Mouse (Mus musculus): ENCODE measurements around the gene Lpcat3. TPM values are rescaled to one million over a fixed set of nuclear protein-coding genes. Genes with fewer than 3 reads are reported as not detected.
A peak's percentile ranks its signal among the peaks of the same experiment; 100 is the strongest.

Gene Lpcat3
- total RNA-seq, 2 experiments from 2014 or later = 20.1 to 20.6 TPM

DNA sequence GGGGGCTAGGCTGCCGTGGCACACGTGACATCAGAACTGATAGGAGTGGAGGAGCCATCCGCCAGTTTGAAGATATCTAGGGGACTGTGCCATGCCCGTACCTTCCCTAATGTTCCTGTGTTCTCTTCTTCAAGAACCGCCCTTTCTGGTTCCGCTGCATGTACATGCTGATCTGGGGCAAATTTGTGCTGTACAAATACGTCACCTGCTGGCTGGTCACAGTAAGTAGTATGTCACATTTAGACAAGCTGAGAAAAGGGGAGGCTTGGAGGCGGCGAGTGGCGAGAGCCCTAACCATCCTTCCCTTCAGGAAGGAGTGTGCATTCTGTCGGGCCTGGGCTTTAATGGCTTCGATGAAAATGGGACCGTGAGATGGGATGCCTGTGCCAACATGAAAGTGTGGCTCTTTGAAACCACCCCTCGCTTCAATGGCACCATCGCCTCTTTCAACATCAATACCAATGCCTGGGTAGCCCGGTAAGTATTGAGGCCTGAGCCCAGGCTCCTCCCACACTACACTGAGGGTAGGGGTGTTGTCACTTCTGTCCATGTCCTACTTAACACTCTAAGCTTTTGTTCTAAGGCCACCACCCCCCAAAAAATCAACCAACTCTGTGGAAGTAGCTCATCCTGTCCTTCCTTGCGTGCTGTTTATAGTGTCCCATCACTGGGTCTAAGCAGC, 39.4 kb downstream of the Lpcat3 start:
- DNase-seq (ENCODE audit: low spot score in 2 of 2) = no peak

- DNase-seq (ENCODE audit: low spot score in 2 of 2) = peak; percentile 71 to 75
Observed at GRCm38 (mm10) chr6:124702784-124703103, 39.9 kb downstream of the Lpcat3 start.

DNA sequence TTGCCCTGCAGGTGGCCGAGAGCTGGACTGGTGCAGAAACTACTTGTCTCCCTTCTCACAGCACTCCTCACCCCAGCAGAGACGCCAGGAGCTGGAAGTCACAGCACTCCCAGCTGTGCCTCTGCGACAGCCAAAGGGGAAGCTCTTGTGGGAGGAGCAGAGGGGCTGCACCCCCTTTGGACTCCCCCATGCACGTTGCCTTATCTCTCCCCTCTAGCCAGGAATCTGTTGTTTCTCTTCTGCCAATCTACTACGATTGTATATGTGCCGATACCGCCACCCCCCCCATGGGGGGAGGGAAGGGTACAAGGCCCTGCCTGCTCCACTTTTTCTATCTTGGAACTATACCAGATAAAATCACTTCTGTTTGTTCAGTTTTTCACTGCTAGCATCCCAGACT, 41.0 kb downstream of the Lpcat3 start:
- DNase-seq (ENCODE audit: low spot score in 2 of 2) = no peak

DNA sequence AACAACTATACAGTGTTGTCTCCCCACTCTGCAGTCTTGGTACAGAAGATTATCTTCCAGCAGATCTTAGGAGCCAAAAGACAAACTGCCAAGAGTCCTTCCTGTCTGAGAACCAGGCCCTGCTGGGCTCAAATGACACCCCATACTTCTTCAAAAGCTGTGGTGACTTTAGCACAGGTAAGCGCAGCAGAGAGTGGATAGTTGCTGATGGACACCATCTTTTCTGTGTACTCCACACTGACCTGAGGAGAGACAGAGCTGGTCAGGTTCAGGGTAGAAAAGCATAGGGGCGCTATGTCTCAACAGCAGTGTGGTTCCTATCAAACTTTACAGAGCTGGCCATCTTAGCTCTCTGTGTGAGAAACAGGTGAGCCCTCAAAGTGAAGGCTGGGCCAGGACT, 41.6 kb downstream of the Lpcat3 start:
- no peak for DNase-seq (ENCODE audit: low spot score in 2 of 2)

GRCm38 (mm10) chr6:124706061-124706627, 43.3 kb downstream of the Lpcat3 start:
- DNase-seq (ENCODE audit: low spot score in 2 of 2) = no peak

DNA sequence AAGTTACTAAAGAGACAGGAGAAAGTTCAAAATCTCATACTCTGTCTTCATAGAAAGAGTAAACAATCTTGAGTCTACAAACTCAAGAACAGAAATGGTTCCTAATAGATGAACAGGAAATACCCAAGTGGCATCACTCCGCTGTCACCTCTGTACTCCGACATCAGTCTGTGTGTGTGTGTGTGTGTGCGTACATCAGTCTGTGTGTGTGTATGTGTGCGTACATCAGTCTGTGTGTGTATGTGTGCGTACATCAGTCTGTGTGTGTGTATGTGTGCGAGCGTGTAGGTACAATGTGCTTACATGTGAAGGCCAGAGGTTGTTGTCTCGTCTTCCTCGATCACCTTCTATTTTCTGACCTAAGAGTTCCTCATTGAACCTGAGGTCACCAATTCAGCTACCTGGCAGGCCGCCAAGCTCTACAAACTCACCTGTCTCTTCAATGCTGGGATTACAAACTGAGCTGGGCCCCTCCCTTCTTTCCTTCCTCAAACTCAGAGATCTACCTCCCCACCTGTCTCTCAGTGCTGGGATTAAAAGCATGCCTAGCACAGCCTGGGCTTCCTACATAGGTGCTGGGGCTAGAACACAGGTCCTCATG, 45.6 kb downstream of the Lpcat3 start:
- DNase-seq (ENCODE audit: low spot score in 2 of 2) = no peak

DNA sequence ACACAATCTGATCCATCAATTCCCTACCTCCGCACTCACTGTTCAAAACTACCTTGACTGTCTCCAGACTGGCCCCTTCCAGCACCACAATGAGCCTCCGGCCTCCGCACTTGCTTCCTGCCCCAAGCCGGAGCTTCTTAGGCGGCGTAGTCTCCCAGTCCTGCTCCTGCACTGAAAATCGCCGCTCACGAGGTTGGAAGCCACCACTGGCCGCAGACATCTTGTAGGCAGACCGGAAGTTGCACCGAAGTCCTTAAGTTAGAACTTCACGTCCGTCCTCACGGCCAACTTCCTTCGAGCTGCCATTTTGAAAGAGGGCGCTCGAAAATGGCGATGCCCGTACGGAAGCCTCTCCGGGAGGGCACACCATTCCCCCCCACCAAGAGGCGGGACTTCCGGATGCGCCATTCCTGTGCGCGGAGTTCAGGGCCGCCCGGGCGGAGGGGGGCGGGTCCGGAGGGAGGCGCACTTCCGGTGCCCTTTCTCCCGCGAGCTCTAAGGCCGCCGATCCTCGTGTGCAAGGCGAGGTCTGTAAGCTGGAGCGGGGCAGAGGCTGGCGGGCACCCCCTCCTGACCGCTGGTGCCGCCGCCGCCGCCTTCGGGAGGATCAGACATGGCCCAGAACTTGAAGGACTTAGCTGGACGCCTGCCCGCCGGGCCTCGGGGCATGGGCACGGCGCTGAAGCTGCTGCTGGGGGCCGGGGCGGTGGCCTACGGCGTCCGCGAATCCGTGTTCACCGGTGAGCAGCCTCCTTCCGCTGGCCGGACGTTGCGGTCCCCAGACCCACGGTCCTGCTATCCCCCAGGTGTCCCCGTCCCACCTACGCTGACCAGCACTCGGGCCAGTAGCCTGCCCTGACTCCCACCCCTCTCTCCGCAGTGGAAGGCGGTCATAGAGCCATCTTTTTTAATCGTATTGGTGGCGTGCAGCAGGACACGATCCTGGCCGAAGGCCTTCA, 49.3 kb downstream of the Lpcat3 start, which contains the start of the genes Emg1 and Phb2:
TSS of gene Emg1 (minus strand) at position 355 of the 959 bp plus-strand sequence.
TSS of gene Phb2 (plus strand) at position 513 of the 959 bp plus-strand sequence.
- peak; percentile 98 to 99 for DNase-seq (ENCODE audit: low spot score in 2 of 2)

GRCm38 (mm10) chr6:124712918-124713317, 50.1 kb downstream of the Lpcat3 start:
- no peak for DNase-seq (ENCODE audit: low spot score in 2 of 2)

DNA sequence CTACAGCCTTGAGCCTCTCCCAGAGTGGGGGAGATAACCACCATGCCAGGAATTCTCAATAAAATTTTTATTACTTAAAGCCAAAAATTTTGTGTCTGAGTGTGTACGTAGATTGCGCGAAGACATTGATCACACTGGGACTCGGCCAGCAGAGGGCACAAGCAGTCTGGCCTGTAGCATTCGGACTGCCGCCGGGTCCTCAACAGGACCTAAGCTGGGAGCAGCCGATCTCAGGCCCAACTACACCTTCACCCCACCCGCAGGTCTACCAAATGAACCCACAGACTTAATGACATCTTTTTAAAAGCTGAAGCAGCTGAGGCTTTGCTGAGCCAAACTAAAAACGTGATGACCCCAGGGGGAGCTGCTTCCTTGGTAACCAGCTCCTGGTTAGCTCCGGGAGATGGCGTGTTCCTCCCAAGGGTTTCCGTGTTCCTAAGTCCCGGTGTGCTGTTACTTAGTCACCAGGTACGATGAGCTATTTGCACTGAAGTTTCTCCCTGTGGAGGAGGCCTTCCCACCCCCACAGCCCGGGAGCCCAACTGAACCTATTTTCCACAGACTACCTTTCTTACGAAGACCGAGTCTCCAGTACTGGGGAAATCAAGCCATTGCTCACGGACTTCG, 54.1 kb downstream of the Lpcat3 start:
- peak in 1 of 2 experiments; percentile 36 for DNase-seq (ENCODE audit: low spot score in 2 of 2)

- no peak for DNase-seq (ENCODE audit: low spot score in 2 of 2)
Observed at GRCm38 (mm10) chr6:124717968-124718367, 55.1 kb downstream of the Lpcat3 start.

DNA sequence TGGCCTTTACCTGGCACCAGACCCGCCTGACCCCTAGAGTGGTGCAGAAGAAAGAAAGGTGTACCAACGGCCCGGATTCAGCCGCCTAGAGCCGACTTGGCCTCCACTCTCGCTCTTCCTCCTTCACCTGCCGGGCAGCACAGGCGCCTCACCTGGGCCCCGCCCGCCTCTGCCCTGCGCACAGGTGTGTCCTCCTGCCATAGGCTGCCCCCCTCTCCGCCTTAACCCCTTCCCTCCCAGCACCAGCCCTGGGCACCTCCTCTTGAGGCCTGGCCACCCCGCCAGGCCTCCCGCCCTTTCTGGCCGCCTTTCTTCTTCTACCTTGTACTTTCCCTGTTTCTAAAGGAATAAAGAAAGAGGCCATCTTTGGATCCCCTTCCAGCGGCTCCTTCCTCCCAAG, 55.9 kb downstream of the Lpcat3 start:
- no peak for DNase-seq (ENCODE audit: low spot score in 2 of 2)

DNA sequence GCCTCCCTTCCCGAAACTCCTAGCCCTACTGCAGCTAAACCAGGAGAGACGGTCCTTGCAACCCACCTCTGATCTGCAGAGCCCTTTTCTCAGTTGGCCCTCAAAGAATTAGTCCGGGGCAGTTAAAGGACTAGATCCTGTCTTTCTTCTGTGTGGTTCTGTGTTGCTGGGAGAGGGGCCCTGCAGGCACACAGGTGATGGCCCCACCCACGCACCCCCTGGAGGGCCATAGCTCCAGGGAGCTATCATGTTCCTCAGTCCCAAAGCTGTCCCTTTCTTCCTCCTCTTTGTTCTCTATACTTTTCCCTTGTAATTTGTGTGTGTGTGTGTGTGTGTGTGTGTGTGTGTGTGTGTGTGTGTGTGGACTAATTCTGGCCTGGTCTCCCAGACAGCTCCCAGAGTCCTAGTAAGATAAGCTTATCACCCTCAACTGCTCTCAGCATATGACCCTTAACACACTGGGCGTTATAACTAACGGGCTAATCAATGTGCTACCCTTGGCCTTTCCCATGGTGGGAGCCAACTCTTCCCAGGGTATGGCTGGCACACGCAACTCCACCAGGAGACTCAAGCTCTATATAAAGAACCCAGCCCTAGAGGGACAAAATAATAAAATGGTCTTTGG, 56.6 kb downstream of the Lpcat3 start:
- no peak for DNase-seq (ENCODE audit: low spot score in 2 of 2)

DNA sequence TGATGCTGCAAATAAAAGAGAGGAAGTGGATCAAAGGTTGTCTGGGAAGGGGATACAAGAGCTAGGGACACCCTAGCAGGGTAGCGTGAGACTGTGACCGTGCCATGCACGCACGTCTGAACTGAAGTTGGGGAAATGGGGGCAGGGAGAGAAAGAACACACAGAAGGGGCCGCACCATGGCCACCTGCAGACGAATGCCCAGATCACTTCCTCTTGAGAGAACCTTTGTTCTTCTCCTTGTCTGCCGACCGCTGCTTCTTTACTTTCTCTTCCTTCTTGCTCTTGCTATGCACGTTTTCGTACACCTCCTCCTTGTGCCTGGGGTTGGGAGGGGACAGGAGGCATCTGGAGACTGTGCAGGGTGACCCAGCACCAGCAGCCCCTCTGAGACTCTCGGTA, 58.1 kb downstream of the Lpcat3 start:
- no peak for DNase-seq (ENCODE audit: low spot score in 2 of 2)

DNA sequence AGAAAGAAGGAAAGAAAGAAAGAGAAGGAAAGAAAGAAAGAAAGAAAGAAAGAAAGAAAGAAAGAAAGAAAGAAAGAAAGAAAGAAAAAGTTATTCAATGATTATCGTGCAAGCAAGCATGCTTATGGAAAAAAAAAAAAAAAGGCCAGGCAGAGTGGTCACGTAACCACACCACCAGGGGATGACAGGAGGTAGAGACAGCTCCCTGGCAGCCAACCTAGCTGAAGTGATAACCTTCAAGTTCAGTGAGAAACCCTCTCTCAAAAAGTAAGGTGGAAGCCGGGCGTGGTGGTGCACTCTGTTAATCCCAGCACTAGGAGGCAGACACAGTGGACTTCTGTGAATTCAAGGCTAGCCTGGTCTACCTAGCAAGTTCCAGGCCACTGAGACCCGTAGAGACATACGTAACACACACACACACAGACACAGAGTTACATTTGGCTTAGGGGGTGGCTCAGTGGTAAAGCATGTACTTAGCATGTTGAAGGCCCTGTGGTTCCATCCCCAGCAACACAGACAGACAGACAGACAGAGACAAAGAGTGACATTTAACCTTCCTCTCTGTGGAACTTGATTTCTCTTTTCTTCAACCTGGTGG, 60.1 kb downstream of the Lpcat3 start:
- DNase-seq (ENCODE audit: low spot score in 2 of 2) = no peak

- DNase-seq (ENCODE audit: low spot score in 2 of 2) = no peak
Observed at GRCm38 (mm10) chr6:124723541-124723940, 60.7 kb downstream of the Lpcat3 start.

DNA sequence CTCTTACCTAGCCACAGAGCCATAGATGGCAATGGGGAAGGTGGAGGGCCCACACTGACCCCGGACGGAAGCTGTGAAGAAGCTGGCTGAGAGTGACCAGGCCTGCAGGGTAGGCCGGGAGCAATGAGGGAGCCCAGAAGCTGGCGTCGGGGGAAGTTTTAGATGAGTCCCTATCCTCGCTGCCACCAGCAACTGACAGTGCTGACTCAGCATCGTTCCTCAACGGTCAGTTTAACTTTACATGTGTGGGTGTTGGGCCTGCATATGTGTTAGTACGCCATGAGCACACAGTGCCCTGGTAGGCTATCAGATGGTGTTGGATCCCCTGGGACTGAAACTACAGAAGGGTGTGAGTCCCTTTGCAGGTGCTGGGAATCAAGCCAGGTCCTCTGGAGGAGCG, 61.6 kb downstream of the Lpcat3 start:
- no peak for DNase-seq (ENCODE audit: low spot score in 2 of 2)

- DNase-seq (ENCODE audit: low spot score in 2 of 2) = no peak
Observed at GRCm38 (mm10) chr6:124728621-124729020, 65.8 kb downstream of the Lpcat3 start.

- DNase-seq (ENCODE audit: low spot score in 2 of 2) = no peak
Observed at GRCm38 (mm10) chr6:124729850-124730705, 67.3 kb downstream of the Lpcat3 start.

DNA sequence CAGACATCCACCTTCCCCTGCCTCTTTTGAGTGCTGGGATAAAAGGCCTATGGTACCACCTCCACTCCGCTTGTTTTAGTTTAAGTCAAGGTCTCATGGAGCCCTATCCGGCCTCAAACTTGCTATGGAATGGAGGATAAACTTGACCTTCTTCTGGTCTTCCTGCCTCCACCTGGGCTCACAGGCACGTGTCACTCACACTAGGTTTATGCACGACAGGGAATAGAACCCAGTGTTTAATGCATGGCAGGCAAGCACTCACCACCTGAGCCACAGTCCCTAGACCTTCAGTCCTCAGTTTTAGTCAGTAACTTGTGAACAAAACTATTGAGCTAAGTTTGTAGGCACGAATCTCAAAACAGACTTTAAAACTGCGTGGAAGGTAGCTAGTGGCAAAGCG, 68.2 kb downstream of the Lpcat3 start:
- no peak for DNase-seq (ENCODE audit: low spot score in 2 of 2)

All from left cerebral cortex, adult 18-20 months (tissue).